In the genomic region with DNA sequence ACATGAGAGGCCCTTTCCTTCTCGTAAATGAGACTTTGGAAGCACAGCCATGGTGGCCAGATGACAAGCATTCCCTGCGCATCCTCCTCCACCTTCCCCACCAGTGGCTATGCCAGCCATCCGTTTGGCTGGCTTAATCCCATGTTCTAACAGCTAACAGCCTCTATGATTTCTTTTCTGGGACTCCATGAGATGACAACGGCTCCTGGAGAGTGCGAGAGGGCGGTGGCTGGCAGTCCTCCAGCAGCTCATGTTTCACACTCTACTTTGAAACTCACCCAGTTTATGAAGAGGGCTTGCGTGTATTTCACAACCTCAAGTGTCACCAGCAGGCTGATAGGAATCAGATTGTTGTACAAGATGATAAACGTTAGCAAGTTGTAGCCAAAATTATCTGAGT, we compare ENCODE assay signal across 8 mouse cellular contexts.
DNase-seq lines count a peak whose midpoint lies in the region; ATAC-seq lines count a peak whose summit lies in the region.

No protein-coding gene starts in this region.

- no peak for ATAC-seq in monocyte, adult 5-6 weeks (replicated peaks; ENCODE audit: insufficient number of reproducible peaks, low FRiP score, low TSS enrichment, poor library complexity, severe bottlenecking)
- ATAC-seq in midbrain, embryonic 11.5 days (ENCODE audit: low FRiP score) = no peak

- intact Hi-C loops in gastrocnemius, postnatal 36 days (cut with DNase I) = no loop called here

- H3K4me2 ChIP-seq in midbrain, embryonic 11.5 days = no peak overlapping the region

- no peaks in the 10 kb centered on the region for H3K4me1 ChIP-seq in midbrain, embryonic 11.5 days (ENCODE audit: control insufficient read depth, insufficient read depth, low read length)

- H3K36me3 ChIP-seq in midbrain, embryonic 11.5 days (ENCODE audit: control insufficient read depth, insufficient read depth, low read length) = no peaks in the 10 kb centered on the region

- H3K27ac ChIP-seq in midbrain, embryonic 11.5 days (ENCODE audit: low read depth, low read length) = no peak overlapping the region

- 83% methylated on average over 8 of the region's 8 CpGs for WGBS in midbrain, embryonic 11.5 days

- H3K4me3 ChIP-seq in midbrain, embryonic 11.5 days (ENCODE audit: low read depth, low read length) = no peak overlapping the region

- no peaks in the 10 kb centered on the region for H3K9me3 ChIP-seq in midbrain, embryonic 11.5 days (ENCODE audit: control insufficient read depth, low read length)

- DNase-seq in adrenal gland, adult 2 months = peak; percentile 33
- DNase-seq in adrenal gland, adult 8-10 months = no peak
- DNase-seq in 3T3-L1 (ENCODE audit: low read depth, low spot score) = peak; percentile 20
- peak; percentile 38 to 57 for DNase-seq in gastrocnemius, postnatal 36 days
- DNase-seq in layer of hippocampus, postnatal 25 days (ENCODE audit: extremely low spot score in 1 of 2, low spot score in 1 of 2) = peak; percentile 18 to 61
- DNase-seq in ovary, postnatal 10 days (ENCODE audit: low spot score) = peak; percentile 7
- no peak for DNase-seq in midbrain, embryonic 11.5 days (ENCODE audit: low spot score, missing footprints)

- no peaks in the 10 kb centered on the region for H3K27me3 ChIP-seq in midbrain, embryonic 11.5 days (ENCODE audit: control insufficient read depth, insufficient read depth, low read length)

- H3K9ac ChIP-seq in midbrain, embryonic 11.5 days (ENCODE audit: low read length) = no peak overlapping the region

Comparison
In these comparisons a context has a peak if more than half of its experiments do, and no peak if none do; other contexts are left out.
1. DNase-seq: peak in adrenal gland, adult 2 months (single experiment), 3T3-L1 (single experiment), gastrocnemius, postnatal 36 days (2 of 2), layer of hippocampus, postnatal 25 days (2 of 2) and ovary, postnatal 10 days (single experiment); none in adrenal gland, adult 8-10 months (single experiment) and midbrain, embryonic 11.5 days (single experiment).